Mouse (Mus musculus) megakaryocyte-erythroid progenitor cell, adult 5 weeks (primary cell): Measurements from ENCODE around the gene D630039A03Rik. TPM values are rescaled to one million over a fixed set of nuclear protein-coding genes. Genes with fewer than 3 reads are reported as not detected.

ENCODE experiments used
- polyA plus RNA-seq: library from polyadenylated mRNA; stranded (reverse); fragments of >175 nt; gene quantifications from 2 replicates; pipeline ENCODE4 v1.2.3, GENCODE M21; 2012

Gene D630039A03Rik
- 0.03 and 0.05 TPM in 2 replicates for polyA plus RNA-seq

GRCm38 (mm10) chr4:57916201-57916661, at the start of gene D630039A03Rik:
Gene D630039A03Rik, minus strand, starts transcription at chr4:57916297.

GRCm38 (mm10) chr4:57956029-57956960, 40.2 kb upstream of the D630039A03Rik start, which contains the start of gene Txn1:
Gene Txn1, minus strand, starts transcription at chr4:57956411.

Other genes with a start within 250 kb of the D630039A03Rik start
- 0.33 and 0.36 TPM in 2 replicates for gene Akap2, start 198.6 kb downstream of the D630039A03Rik start, polyA plus RNA-seq
- gene Txn1, start 40.1 kb upstream of the D630039A03Rik start, polyA plus RNA-seq = 32.1 and 35.5 TPM in 2 replicates
- not detected in 2 replicates for gene Txndc8, start 92.8 kb upstream of the D630039A03Rik start, polyA plus RNA-seq